Mouse (Mus musculus): Measurements from ENCODE around the gene Psmd3.
"Not testable (repeated sequence)": the region's sequence is repeated elsewhere in the genome, so short reads cannot be mapped to it uniquely, and the experiment has no call there.

Psmd3 gene

DNA sequence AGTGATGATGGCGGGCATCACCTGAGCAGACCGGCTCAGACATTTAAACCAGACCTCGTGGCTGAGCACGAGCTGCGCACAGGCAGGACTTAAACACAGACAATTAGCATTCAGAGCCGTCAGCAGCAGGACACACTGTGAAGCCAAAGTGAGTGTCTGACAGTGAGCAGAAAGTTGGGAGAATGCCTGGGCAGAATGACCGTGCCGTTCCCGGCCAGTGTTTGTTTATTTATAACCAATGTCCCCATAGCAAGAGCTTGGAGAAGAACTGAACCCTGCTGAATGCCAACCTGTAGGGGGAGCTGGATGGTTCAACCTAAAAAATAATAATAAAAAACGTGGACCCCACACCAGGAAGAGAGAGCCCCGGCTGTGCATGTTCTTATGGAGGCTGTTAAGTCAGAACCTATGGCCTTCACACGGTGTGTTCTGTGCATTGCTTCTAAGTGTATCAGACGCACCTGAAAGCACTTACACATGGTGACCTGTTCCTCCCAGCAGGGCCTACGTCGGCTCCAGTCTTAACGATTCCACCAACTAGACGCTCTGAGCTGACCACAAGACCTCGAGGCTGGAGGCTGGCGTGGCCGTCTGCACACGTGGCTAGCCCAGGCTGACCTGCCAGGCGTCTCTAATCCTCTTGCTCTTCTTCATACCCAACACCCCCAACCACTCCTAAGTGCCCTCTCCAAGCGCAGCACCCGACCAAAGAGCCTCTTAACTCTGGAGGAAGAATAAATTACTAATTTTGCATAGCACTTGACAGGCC lies 39.3 kb downstream of the Psmd3 start:
- DNase-seq: peak; percentile 83 to 92

DNA sequence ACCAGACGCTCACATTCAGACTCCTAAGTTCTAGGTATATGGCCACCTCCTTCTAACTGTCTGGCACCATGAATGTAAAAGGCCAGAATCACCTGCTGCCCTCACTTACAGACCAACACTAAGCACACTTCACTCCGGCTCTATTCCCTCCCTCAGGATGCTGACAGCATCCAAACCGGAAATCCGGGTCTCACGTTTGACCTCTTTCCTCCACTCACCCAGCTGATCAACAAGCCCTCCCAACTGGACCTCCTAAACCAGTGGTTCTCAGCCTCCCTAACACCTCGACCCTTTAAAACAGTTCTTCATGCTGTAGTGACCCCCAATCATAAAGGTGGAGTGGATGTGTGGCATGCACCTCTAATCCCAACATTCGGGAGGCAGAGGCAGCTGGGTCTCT lies 40.7 kb downstream of the Psmd3 start:
- DNase-seq: peak; percentile 31 to 33

DNA sequence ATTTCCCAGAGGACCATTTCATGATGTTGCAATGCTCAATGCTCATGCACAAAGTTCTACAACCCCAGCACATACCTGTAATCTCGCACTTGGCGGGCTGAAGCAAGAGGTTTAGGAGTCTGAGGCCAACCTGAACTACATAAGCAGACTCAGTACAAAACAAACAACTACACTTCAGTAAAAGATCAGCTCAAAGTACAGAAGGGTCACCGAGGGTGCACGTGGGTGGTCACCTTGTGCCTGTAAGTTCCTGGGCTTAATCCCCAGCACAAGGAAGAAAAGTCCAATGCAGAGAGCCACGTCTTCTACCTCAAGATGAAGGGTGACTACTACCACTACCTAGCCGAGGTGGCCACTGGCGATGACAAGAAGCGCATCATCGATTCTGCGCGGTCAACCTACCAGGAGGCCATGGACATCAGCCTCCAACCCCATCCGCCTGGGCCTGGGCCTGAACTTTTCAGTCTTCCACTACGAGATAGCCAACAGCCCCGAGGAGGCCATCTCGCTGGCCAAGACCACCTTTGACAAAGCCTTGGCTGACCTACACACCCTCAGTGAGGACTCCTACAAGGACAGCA lies 43.7 kb downstream of the Psmd3 start:
- peak in 1 of 2 experiments; percentile 19 for DNase-seq

GRCm38 (mm10) chr11:98729119-98729588 lies 46.8 kb downstream of the Psmd3 start, which contains the start of gene Med24:
Gene Med24, minus strand, starts transcription at chr11:98729435.
- DNase-seq: peak; percentile 90 to 91

GRCm38 (mm10) chr11:98730727-98731126 lies 48.4 kb downstream of the Psmd3 start:
- no peak for DNase-seq

- DNase-seq: peak; percentile 39 to 67
Observed at GRCm38 (mm10) chr11:98731134-98731533, 48.8 kb downstream of the Psmd3 start.

GRCm38 (mm10) chr11:98734020-98734419 lies 51.7 kb downstream of the Psmd3 start:
- DNase-seq: no peak

- no peak for DNase-seq
Observed at GRCm38 (mm10) chr11:98735111-98735510, 52.8 kb downstream of the Psmd3 start.

- DNase-seq: no peak
Observed at GRCm38 (mm10) chr11:98736176-98736575, 53.8 kb downstream of the Psmd3 start.

- DNase-seq: not testable (repeated sequence)
Observed at GRCm38 (mm10) chr11:98737220-98737619, 54.9 kb downstream of the Psmd3 start.

- DNase-seq: no peak
Observed at GRCm38 (mm10) chr11:98738428-98738911, 56.1 kb downstream of the Psmd3 start.

- no peak for DNase-seq
Observed at GRCm38 (mm10) chr11:98738925-98739324, 56.6 kb downstream of the Psmd3 start.

DNA sequence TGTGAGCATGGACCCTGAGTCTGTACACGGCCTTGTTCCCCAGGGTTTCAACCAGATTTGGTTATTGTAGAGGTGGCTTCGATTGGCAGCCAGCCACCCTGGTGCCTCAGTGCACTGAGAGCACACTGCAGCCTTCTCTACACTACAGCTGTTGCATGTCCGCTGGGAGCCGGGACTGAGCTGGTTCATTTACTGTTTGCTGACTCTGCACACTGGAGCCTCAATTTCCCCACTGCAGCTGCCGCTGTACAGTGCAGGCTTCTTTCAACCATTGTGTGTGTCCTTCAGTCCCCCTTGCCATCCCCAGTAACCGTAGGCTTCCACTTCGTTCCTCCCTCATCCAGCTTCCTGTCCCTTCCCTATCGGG lies 57.7 kb downstream of the Psmd3 start:
- peak in 1 of 2 experiments; percentile 56 for DNase-seq

- peak; percentile 75 to 84 for DNase-seq
Observed at GRCm38 (mm10) chr11:98740393-98741050, 58.2 kb downstream of the Psmd3 start, which contains the start of gene Thra. Gene Thra, plus strand, starts transcription at chr11:98740638.

DNA sequence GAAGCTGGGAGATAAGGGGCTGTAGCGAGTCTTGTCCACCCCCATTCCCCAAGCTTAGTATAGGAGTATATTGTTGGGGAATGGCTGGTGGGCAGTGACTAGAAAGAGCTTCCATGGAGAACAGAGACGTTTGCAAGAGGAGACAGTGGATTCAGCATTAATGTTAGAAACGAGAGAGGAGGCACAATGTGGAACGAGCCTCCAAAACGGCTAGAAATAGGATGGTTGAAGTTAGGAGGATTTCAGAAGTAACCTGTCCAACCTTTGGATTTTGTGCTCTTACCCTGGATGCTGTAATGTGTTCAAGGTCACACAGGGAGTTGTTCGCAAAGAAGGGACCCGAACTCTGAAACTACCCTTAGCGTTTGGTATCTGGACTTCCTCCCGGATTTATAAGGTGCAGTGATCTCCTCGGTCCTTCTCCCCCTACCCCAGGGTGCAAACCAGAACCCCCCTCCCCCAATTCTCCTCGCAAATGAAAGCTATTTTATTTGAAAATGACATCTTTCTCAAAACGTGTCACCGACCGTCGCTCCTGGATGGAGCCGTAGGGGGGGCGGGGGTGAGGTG lies 58.8 kb downstream of the Psmd3 start:
- DNase-seq: no peak

- DNase-seq: peak; percentile 88 to 93
Observed at GRCm38 (mm10) chr11:98741622-98742396, 59.5 kb downstream of the Psmd3 start.

- DNase-seq: peak; percentile 56 to 60
Observed at GRCm38 (mm10) chr11:98742397-98743291, 60.3 kb downstream of the Psmd3 start.

- peak; percentile 76 to 88 for DNase-seq
Observed at GRCm38 (mm10) chr11:98743655-98744345, 61.4 kb downstream of the Psmd3 start.

GRCm38 (mm10) chr11:98744456-98745019 lies 62.2 kb downstream of the Psmd3 start:
- peak; percentile 47 to 68 for DNase-seq

All from lung, postnatal 4 days (tissue).